Mouse (Mus musculus) hindbrain, embryonic 14.5 days (tissue): ENCODE measurements around the gene Prdm10. TPM values are rescaled to one million over a fixed set of nuclear protein-coding genes. Genes with fewer than 3 reads are reported as not detected.

ENCODE experiments used
- ATAC-seq: fragments of 200-750 bp; cut with Nextera tagmentation; 2 replicates; pipeline ENCODE4 v1.8.0; 2017; ENCODE audit warnings: moderate number of reproducible peaks, mild to moderate bottlenecking, moderate TSS enrichment, moderate library complexity; ENCODE audit not compliant: low FRiP score
- DNase-seq: peaks from one replicate; pipeline ENCODE4 v3.0.0-alpha.2; 2015; ENCODE audit warnings: low spot score
- H3K27ac ChIP-seq: fragments of 300-500 bp; sonication (generic); 2 replicates; pipeline ENCODE4 v1.5.1; 2014; ENCODE audit warnings: mild to moderate bottlenecking, moderate library complexity
- H3K27me3 ChIP-seq: fragments of 300-500 bp; sonication (generic); 2 replicates; pipeline ENCODE4 v1.6.1; 2014; ENCODE audit warnings: mild to moderate bottlenecking, low read length, mixed read lengths; ENCODE audit not compliant: control insufficient read depth, insufficient read depth
- H3K36me3 ChIP-seq: fragments of 300-500 bp; sonication (generic); replicated peaks from 2 replicates; pipeline ENCODE4 v1.6.1; 2014; ENCODE audit not compliant: control insufficient read depth, insufficient read depth
- H3K4me1 ChIP-seq: fragments of 300-500 bp; sonication (generic); replicated peaks from 2 replicates; pipeline ENCODE4 v1.6.1; 2014; ENCODE audit warnings: antibody characterized with exemption, low read length, mixed read lengths; ENCODE audit not compliant: control insufficient read depth, insufficient read depth
- H3K4me2 ChIP-seq: fragments of 300-500 bp; sonication (generic); replicated peaks from 2 replicates; pipeline ENCODE4 v1.6.1; 2014; ENCODE audit warnings: mild to moderate bottlenecking, moderate library complexity
- H3K4me3 ChIP-seq: fragments of 300-500 bp; sonication (generic); replicated peaks from 2 replicates; pipeline ENCODE4 v1.5.1; 2014; ENCODE audit warnings: mild to moderate bottlenecking, low read length
- H3K9ac ChIP-seq: fragments of 300-500 bp; sonication (generic); 2 replicates; pipeline ENCODE4 v1.6.1; 2014
- H3K9me3 ChIP-seq: fragments of 300-500 bp; sonication (generic); 2 replicates; pipeline ENCODE4 v1.6.1; 2016; ENCODE audit warnings: low read length; ENCODE audit not compliant: control insufficient read depth
- WGBS: fragments of 180-500 bp; shearing (Covaris S2); extraction: QIAGEN DNeasy Blood & Tissue Kit; methylation state at CpG from one replicate; pipeline ENCODE4 v1.1.7; 2014; 5-methylcytosine and 5-hydroxymethylcytosine counted together
- polyA plus RNA-seq: library from polyadenylated mRNA; unstranded; fragments of >200 nt; fragmentation: Nextera tagmentation; extraction: Ambion mirVana; gene quantifications from 2 replicates; pipeline ENCODE4 v1.2.1, GENCODE M21; 2014

Prdm10 gene
- polyA plus RNA-seq, 1 experiment from 2014 or later: 9.7 TPM

- Histone ChIP-seq H3K27me3 (no peaks in the 10 kb centered on the region), H3K9me3 (no peaks in the 10 kb centered on the region), H3K4me3 (peak overlapping the region; percentile 89), H3K36me3 (peaks cover 30% of the 10 kb centered on the region), H3K4me1 (peaks cover 21% of the 10 kb centered on the region), H3K27ac (no peak overlapping the region), H3K9ac (peak overlapping the region; percentile 81; the same call in 1 of the 2 replicates), H3K4me2 (peak overlapping the region; percentile 75)
- DNase-seq (no peak), ATAC-seq (no peak)
- WGBS: 89% methylated on average over 5 of the region's 5 CpGs
Measured at GRCm38 (mm10) chr9:31387206-31387605, 106.9 kb downstream of the Prdm10 start.

- Histone ChIP-seq H3K4me3 (no peak overlapping the region), H3K4me2 (no peak overlapping the region), H3K27ac (no peak overlapping the region), H3K4me1 (no peaks in the 10 kb centered on the region), H3K9ac (no peak overlapping the region), H3K36me3 (peaks cover 99% of the 10 kb centered on the region), H3K27me3 (no peaks in the 10 kb centered on the region), H3K9me3 (no peaks in the 10 kb centered on the region)
- ATAC-seq (no peak), DNase-seq (peak; percentile 76)
- WGBS: 61% methylated on average over 4 of the region's 4 CpGs
Measured at GRCm38 (mm10) chr9:31400441-31400840, 120.1 kb downstream of the Prdm10 start.

- H3K9ac ChIP-seq: no peak overlapping the region
- H3K36me3 ChIP-seq: peaks cover 90% of the 10 kb centered on the region
- ATAC-seq: no peak
- no peaks in the 10 kb centered on the region for H3K4me1 ChIP-seq
- no peak overlapping the region for H3K4me3 ChIP-seq
- no peaks in the 10 kb centered on the region for H3K27me3 ChIP-seq
- 92% methylated on average over 2 of the region's 2 CpGs for WGBS
- no peaks in the 10 kb centered on the region for H3K9me3 ChIP-seq
- H3K4me2 ChIP-seq: no peak overlapping the region
- no peak overlapping the region for H3K27ac ChIP-seq
- no peak for DNase-seq
Measured at GRCm38 (mm10) chr9:31404311-31404710, 124.0 kb downstream of the Prdm10 start.

- Histone ChIP-seq H3K36me3 (peaks cover 91% of the 10 kb centered on the region), H3K4me1 (no peaks in the 10 kb centered on the region), H3K9ac (no peak overlapping the region), H3K4me3 (no peak overlapping the region), H3K27ac (no peak overlapping the region), H3K27me3 (no peaks in the 10 kb centered on the region), H3K9me3 (no peaks in the 10 kb centered on the region), H3K4me2 (no peak overlapping the region)
- ATAC-seq (no peak), DNase-seq (no peak)
- 66% methylated on average over 6 of the region's 6 CpGs for WGBS
Measured at GRCm38 (mm10) chr9:31405217-31405616, 124.9 kb downstream of the Prdm10 start.

- H3K4me2 ChIP-seq: no peak overlapping the region
- H3K4me1 ChIP-seq: no peaks in the 10 kb centered on the region
- DNase-seq (no peak), ATAC-seq (no peak)
- no peak overlapping the region for H3K9ac ChIP-seq
- H3K27ac ChIP-seq: no peak overlapping the region
- peaks cover 96% of the 10 kb centered on the region for H3K36me3 ChIP-seq
- WGBS: 98% methylated on average over 4 of the region's 4 CpGs
- no peak overlapping the region for H3K4me3 ChIP-seq
- no peaks in the 10 kb centered on the region for H3K27me3 ChIP-seq
- no peaks in the 10 kb centered on the region for H3K9me3 ChIP-seq
Measured at GRCm38 (mm10) chr9:31412165-31412564, 131.8 kb downstream of the Prdm10 start.

- ATAC-seq (no peak), DNase-seq (no peak)
- Histone ChIP-seq H3K27ac (no peak overlapping the region), H3K4me3 (no peak overlapping the region), H3K27me3 (no peaks in the 10 kb centered on the region), H3K4me1 (no peaks in the 10 kb centered on the region), H3K9me3 (no peaks in the 10 kb centered on the region), H3K36me3 (peaks cover 97% of the 10 kb centered on the region), H3K4me2 (no peak overlapping the region), H3K9ac (no peak overlapping the region)
- WGBS: 95% methylated on average over 1 of the region's 1 CpGs
Measured at GRCm38 (mm10) chr9:31418821-31419220, 138.5 kb downstream of the Prdm10 start.

- no peak overlapping the region for H3K4me2 ChIP-seq
- H3K27ac ChIP-seq: no peak overlapping the region
- DNase-seq: no peak
- no peak overlapping the region for H3K9ac ChIP-seq
- H3K36me3 ChIP-seq: peaks cover 77% of the 10 kb centered on the region
- no peak overlapping the region for H3K4me3 ChIP-seq
- H3K9me3 ChIP-seq: no peaks in the 10 kb centered on the region
- 94% methylated on average over 5 of the region's 5 CpGs for WGBS
- no peak for ATAC-seq
- no peaks in the 10 kb centered on the region for H3K4me1 ChIP-seq
- H3K27me3 ChIP-seq: no peaks in the 10 kb centered on the region
Measured at GRCm38 (mm10) chr9:31422143-31422542, 141.8 kb downstream of the Prdm10 start.

- 93% methylated on average over 7 of the region's 7 CpGs for WGBS
- H3K9me3 ChIP-seq: no peaks in the 10 kb centered on the region
- H3K36me3 ChIP-seq: peaks cover 10% of the 10 kb centered on the region
- ATAC-seq: no peak
- no peak overlapping the region for H3K9ac ChIP-seq
- DNase-seq: no peak
- no peak overlapping the region for H3K27ac ChIP-seq
- H3K4me2 ChIP-seq: no peak overlapping the region
- no peak overlapping the region for H3K4me3 ChIP-seq
- no peaks in the 10 kb centered on the region for H3K27me3 ChIP-seq
- no peaks in the 10 kb centered on the region for H3K4me1 ChIP-seq
Measured at GRCm38 (mm10) chr9:31428971-31429370, 148.6 kb downstream of the Prdm10 start.

- no peaks in the 10 kb centered on the region for H3K4me1 ChIP-seq
- DNase-seq: no peak
Measured at GRCm38 (mm10) chr9:31430011-31430410, 149.7 kb downstream of the Prdm10 start.

More at GRCm38 (mm10) chr9:31430011-31430410, 149.7 kb downstream of the Prdm10 start:
- H3K27ac ChIP-seq: no peak overlapping the region
- no peaks in the 10 kb centered on the region for H3K27me3 ChIP-seq
- H3K9me3 ChIP-seq: no peaks in the 10 kb centered on the region
- no peaks in the 10 kb centered on the region for H3K36me3 ChIP-seq
- no peak overlapping the region for H3K4me3 ChIP-seq
- no peak overlapping the region for H3K9ac ChIP-seq
- H3K4me2 ChIP-seq: no peak overlapping the region
- WGBS: 77% methylated on average over 9 of the region's 9 CpGs
- ATAC-seq: no peak
